Mouse (Mus musculus): ENCODE measurements around the gene Morn5.

The Morn5 gene

DNA sequence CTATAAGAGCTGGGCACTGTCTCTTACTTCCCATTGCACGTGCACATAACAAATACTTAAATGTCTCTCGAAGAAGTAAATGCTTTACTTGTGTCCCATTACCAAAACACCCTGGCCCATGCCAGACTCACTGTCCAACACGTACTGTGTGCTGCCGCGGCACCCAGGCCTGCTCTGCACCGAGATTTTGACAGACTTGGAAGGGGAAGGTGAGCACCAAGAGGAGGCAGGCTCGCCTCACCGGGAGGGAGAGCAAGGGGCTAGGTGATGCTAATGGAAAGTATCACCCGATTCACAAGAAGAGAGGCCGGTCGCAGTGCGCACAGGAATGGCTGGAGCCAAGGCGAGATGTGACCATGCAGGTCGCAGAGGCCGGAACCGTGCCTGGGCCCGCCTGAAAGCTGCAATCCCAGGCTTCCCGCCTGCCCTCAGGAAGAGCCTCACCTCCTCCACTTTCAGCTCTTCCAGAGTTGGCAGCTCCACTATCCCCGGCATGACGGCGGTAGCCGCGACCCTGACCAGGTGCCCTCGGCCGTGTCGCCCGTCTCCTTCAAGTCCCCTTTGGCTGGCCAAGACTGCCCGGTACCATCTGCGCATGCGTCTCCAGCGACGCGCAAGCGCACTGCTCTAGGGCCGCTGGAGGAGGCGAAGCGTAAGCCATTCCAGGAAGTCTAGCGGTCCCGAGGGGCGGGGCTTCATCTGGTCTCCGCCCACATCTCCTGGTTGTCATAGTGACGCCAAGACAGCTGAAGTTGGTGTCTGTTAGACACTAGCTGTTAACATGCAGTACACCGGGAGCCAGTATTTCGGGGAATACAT is at the start of gene Morn5, which contains the start of gene Ndufa8:
Gene Morn5 (plus strand): TSS at position 711 of the 819 bp plus-strand sequence.
Gene Ndufa8 (minus strand): TSS at position 659 of the 819 bp plus-strand sequence.
- DNase-seq, result peak; percentile 99

DNA sequence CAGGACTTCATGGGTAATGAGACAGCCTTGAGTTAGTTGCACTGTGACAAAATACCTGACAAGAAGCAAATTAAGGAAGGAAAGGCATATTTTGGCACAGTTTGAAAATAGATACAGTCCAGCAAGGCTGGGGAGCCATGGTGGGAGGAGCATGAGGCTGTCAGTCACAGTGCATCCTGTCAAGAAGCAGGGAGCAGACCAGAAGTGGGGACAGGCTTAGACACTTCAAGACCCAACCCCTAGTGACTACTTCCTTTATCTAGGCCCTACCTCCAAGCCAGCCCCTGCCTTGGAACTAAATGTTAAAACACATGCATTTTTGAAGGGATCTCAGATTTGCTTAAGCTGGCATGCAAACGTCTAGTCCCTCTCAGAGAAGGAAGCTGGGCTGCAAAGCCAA is 48.9 kb upstream of the Morn5 start:
- DNase-seq, result no peak

DNA sequence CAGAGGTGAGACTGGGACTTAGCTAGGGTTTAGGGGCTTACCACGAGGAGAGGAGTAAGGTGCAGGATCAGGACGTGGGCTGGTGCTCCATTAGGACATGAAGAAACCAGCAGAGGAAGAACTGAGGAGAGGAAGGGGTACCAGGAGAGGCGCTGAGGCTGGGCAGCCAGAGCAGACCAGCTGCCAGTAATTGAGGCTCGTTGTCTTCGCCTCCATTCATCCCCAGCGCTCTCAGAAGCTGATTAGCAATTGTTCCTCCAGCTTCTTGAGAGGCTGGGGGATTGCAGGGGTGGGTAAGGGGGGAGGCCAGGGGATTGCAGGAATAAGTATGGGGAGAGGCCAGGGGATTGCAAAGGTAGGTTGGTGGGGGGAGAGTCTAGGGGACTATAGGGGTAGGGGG is 47.1 kb upstream of the Morn5 start:
- DNase-seq, result no peak

DNA sequence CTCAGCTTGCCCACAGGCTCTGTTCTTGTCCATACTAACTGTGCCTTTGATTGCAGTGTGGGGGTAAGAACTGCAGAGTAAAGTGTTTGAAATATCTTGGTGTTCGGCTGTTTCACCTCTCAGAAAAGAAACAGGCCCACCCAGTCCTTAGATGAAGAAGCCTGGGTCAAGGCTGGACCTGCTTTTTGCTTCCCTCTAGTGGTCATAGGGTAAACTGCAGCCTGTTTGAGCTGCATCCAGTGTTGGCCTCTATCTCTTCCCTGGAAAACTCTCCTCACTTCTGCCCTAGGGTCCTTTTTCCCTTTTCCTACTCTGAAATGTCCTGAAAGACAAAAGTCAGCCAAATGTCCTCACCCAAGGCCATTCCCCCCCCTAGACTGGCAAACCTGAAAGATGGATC is 41.2 kb upstream of the Morn5 start:
- peak; percentile 72 for DNase-seq

DNA sequence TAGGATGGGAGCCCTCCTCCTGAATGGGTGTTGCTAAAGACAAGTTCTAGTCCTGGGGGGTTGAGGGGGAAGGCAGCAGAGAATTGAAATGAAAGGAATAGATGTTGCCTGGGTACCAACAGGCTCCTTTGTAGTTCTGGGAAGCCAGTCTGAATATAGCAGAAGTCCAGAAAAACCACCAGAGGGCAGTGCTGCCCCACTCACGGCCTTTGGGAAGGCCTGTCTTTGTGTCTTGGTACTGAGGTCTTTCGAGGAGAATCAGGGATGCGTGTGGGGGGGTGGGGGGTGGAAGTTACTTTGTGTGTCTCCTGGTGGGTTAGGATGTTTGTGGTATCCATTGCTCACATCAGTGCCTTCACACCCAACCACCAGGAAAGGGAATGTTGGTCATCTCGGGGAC is 39.9 kb upstream of the Morn5 start:
- peak; percentile 79 for DNase-seq

DNA sequence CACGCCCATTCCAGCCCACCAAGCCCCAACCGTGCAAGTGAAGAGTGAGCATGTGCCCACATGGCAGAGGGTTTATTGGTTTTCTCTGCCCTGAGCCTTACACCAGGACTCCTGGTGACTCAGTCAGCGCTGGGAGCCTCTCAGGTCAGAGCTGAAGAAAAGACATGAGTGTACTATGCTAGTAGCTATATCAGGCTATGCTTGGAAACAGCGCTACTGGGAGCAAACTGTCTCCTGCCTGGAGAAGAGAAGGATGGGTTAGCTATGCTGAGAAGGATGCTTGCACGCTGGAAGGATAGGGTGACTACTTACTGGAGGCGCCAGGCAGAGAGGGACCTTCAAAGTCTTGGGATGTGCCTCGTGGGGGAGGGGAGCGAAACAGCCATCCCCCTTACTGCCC is 38.7 kb upstream of the Morn5 start:
- DNase-seq, result no peak

DNA sequence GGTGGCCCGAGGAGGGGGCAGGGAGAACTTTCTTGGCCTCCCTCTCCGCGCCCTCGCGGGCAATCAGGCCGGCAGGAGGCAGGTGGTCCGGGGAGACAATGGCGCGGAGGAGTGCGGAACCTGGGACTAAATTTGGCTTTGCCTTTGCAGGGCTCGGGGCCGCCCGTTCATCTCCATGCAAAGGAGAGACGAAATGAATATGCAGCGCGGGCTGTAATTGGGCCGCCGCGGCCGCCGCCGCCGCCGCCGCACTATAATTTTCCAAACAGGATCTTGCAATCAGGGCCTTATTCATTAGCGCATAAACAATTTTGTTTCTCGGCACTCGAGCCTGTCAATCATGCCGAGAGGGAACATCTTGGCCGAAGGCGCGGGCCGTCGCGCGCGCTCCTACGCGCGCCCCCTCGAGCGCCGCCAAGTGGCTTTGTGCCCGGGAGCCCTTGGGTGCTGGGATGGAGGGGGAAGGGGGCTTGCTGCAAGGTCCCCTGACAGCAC is 37.9 kb upstream of the Morn5 start:
- DNase-seq, result peak; percentile 47

DNA sequence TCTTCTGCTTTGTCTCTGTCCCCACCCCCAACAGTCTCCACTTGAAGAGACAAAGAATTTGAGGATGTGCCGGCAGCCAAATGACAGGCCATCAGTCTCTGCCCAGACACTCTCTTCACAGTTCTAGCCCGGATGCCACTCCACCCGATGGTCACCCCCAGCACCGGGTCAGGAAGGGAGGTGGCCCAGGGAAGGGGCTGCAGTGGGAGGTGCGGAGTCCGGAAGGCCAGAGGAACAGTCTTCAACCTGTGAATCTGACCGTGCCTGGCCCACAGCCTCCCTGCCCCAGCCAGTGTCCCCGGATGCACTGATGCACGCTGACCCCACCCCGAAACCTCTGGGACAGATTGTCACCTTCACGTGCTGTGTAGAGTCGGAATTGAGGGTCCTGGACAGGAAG is 36.2 kb upstream of the Morn5 start:
- DNase-seq, result peak; percentile 67

DNA sequence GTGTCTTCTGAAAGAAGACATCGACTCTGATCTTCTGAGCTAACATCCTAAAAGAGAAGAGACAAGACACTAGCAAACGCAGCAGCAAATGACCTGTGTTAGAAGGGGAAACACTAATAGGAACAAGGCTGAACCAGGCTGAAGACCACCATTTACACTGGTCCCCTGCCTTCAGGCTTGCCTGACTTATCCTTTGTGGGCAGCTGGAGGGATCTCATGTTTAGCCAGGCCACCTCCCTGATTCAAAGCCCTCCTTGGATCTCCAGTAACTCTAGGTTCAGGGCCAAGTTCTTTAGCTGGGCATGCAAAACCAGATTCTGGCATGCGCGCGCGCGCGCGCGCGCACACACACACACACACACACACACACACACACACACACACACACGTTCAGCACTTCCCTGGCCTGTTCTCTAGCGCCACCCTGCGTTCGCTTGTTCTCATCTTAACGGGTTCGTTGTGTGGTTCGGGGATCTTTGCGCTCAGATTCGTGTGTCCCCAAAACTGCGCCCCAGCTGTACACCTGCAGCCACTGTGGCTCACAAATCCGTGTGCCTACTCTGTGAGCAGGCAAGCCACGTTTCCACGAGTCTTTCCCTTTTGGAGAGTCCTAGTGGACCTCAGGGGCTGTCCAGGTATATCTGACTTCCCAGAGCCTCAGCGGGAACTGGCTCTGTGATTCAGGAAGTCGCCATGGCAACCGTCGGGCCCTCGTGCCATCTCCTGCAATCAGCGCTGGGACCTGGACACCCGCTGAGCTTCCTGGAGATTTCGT is 27.7 kb upstream of the Morn5 start:
- peak; percentile 93 for DNase-seq

DNA sequence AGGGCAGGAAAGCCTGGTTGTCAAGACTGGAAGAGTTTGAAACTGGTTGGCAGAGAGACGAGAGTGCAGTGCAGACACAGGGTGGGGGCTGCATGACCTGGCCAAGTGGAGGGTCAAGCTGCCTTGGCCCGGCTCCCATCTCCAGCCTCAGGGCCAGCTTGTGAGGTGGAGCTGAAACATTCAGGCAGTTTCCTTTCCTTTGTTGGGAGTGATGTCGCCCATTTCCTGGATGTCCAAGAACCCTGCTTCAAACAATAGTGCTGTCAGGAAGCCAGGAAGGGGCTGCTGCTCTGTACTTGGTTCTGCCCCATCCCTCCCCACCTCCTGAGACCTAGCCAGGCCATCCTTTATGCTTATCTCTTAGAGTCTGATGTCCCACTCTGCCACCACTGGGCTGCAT is 26.0 kb upstream of the Morn5 start:
- peak; percentile 81 for DNase-seq

DNA sequence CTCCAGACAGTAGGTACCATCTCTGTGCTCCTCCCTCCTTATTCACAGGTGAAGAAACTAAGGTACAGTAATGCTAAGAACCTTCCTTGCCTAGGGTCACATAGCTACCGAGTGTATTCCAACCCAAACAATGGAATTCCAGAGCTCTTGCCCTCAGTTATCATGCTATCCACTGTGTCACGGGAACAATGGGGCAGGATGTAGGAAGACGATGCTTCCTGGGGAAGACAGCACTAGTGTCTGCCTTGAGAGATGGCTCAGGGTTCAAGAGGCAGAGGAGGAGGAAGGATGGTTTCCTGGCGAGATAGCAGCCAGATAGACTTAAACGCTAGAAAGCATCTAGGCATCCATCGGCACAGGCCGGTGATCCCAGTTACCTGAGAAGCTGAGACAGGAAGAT is 16.4 kb upstream of the Morn5 start:
- peak; percentile 35 for DNase-seq

DNA sequence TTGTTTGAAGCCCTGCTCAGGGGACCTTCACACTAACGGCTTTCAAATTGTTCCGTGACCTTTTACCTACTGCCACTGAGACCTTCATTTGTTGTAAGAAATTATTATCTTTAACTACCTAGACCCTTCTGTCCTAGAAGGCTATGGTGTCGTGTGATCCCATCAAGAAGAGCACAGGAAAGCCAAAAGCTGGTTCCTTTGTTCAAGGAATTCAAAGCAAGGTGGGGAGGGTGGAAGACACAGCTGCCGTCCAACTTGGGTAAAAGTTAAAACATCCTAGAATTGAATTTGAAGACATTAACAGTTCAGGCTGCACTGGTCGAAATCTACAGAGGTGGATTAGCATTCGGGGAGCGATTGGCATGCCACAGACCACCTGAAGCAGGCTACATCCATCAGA is 15.3 kb upstream of the Morn5 start:
- DNase-seq, result no peak

DNA sequence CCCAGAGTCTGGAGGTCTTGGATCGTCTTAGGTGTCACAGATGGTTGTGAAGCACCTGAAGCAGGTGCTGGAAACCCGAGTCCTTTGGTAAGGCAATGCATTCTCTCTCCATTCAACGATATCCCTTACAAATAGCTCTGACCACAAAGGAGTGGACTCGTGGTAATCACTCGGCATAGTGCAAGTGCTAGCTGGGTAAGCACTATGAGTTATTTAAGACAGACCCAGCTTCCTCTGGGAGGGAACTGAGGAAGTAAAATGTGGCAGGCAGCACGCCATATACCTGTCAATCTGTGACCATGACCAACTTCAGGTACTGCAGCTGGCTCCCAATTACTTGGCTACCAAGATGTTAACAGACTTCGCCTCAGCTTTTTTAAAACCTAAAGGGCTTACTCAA is 14.4 kb upstream of the Morn5 start:
- DNase-seq, result no peak

DNA sequence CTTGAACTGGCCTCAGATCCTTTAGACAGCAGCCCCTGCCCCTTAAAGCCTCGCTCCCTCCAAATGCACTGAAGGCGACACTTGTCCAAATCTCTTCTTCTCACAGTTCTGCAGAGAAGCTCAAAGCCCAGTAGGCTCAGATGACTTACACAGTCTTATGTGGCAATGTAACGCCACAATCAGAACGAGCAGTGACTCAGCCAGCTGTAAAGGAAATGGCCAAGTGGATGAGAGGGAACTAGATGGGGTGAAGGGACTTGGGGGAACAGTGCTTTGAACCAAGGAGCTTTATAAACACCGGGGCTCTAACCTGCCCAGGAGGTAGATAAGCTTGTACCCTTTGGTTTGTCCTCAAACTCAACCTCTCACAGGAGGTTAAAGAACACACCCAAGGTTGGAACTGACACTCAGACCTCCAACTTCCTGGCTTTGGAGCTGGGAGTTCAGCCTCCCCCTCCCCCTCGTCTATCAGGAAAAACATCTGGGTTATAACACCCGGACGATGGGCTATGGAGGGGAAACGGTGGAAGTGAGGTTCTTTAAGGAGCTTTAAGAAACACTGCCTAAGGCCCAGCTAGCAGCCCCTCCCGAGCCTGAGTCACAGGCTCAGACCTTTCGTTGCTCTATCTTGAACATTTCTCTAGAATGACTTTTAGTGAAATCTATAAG is 13.7 kb upstream of the Morn5 start:
- DNase-seq, result peak; percentile 59

DNA sequence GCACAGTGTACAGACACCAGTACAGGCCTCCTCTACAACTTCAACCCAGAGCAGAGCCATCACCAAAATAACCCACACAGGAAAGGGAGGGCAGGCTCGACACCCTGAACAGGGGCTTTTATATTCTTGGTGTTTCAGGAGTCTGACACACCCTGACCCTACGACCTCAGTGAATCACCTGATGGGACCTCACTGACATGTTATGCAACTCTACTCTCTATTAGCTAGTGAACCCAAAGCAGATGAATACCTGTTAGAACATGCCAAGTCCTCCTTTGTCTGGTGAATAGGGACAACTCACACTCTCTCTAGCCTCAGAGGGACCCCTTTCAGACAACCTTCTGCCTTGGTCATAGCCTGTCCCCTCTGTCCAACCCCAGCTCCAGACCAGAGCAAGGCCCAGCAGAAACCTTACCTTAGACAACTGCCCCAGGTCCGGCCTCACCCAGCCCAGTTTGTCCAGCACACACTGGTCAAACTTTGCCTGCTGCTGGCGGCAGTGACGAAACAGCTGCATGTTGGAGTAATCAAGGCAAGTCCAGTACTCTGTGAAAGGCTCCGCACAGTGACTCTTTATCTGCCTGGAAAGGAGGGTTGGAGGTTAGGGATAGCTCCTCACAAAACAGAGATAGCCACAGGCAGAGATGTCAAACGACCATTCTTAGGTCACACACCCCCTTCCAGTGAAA is 9.8 kb upstream of the Morn5 start:
- no peak for DNase-seq

DNA sequence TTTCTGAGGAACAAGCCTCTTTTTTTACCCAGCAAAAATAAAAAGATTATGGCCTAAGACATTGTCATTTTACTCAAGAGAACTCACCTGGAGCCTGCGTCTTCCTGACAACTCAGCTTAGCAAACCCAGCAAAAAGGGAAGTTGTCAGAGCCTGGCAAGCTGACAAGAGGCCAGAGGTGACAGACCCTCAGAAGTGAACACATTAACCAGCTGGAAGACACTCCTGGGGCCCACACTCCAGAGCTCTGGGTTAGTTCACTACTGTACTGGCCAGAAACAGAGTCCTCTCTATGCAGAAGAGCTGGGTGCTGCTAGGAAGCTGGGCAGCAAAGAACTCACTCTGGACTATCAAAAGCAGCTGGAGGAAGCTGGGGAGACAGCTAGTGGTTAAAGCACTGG is 8.4 kb upstream of the Morn5 start:
- peak; percentile 35 for DNase-seq

DNA sequence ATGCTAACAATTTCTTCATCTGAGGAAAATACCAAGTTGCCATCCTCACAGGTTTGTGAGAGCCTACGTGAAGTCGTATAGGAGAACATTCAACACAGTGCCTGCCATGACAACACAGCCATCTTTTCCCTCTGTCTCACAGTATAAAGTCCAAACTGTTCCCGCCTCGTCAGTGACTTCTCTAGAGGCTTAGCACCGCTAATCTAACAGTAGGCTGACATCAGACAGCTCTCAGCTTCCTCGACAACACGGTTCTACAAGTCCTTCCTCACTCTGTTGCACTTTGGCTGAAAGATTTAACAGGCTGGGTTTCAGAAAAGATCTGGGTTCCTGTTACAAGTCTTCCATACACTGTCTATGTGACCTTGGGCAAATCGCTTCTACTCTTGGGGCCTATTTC is 1.1 kb upstream of the Morn5 start:
- DNase-seq, result no peak

DNA sequence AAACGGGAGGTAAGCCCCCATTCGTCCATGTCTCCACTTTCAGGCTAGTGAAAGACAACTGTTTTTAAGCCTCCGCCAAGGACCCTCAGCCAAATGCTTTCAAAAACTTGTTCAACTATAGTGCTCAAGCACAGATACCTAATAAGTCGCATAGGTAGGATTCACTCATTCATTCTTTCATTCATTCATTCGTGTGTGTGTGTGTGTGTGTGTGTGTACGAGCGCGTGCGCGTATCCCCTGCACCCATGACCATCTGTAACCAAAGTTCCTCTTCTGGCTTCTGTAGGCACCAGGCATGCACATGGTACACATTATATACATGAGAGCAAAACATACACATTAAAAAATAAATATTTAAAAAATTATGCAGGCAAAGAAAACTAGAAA is 303 bp downstream of the Morn5 start:
- no peak for DNase-seq

DNA sequence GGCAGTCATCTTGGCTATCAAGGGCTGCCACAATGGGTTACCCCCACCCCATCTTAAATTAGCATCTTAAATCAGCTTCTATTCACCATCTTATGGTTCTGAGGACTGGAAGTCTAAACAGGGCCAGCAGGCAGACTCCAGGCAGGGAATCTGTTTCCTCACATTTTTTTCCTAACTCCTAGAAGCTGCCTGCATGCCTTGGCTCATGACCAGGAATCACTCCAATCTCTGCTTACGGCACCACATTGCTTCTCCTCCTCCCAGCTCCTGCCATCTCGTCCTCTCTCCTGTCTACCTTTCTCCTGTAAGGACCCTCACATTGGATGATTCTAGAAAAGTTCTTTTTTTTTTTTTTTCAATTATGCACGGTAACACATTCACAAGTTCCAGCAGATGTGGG is 4.0 kb downstream of the Morn5 start:
- no peak for DNase-seq

DNA sequence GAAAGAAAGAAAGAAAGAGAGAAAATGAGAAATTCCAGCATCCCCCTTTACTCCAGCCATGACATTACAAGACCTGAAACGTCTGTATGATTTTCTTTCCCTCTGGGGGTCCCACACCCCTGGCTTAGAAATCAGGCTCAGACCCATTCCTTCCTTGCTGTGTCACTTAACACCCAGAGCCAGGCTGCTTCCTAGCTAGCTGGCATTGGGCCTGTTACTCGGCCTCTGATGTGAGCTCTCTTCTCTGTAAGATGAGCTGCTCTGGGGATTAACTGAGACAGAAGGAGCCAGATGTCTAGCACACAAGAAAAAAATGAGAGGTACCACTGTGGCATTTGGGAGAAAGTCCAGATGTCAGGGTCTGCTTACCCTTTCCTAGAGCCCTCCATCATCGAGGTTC is 7.0 kb downstream of the Morn5 start:
- no peak for DNase-seq

DNA sequence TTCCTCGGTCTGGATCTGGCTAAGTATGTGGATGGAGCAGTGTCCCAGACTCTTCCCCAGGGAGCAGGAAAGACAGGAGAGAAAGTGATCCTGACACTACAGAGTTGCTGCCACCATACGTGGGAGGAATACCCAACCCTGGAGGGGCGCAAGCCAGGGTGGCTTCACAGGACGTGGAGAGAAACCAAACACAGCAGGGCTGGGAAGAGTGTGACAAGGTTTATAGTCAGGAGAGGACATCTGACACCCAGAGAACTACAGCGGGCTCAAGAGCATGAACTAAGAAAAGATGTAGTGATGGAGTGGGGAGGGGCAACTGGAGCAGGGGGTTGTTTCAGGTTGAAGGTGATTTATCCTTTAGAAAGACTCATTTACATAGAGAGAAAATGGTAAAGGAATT is 12.2 kb downstream of the Morn5 start:
- no peak for DNase-seq

DNA sequence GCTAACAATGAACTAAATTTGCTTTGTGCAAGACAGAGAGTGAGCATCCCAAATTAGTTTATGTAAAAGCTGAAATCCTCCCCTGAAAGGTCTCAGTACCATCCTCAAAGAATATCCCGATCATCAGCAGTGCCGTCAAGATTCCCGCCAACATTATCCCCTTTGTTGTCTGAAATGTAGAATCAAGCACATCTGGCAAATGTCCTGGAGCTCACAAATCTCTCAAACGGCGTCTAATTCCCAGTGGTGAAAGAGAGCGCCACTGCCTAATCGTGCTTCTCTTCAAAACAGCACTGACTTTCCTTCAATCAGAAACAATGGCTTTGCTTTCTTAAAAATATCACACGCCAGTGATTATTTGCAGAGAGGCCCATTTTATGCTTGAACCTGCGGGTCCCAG is 17.9 kb downstream of the Morn5 start:
- no peak for DNase-seq

All from kidney, postnatal 10 days (tissue).